Mouse (Mus musculus) bone marrow, adult 2 months (tissue): ENCODE measurements around the gene Fancl. TPM values are rescaled to one million over a fixed set of nuclear protein-coding genes. Genes with fewer than 3 reads are reported as not detected.
A peak's percentile ranks its signal among the peaks of the same experiment; 100 is the strongest.

Experiments
- H3K27ac ChIP-seq: fragments of 200-500 bp; 2 replicates; pipeline ENCODE4 v1.5.1; 2012; ENCODE audit warnings: low read depth, mild to moderate bottlenecking, control low read depth, inconsistent platforms, low read length; ENCODE audit not compliant: control insufficient read depth, poor library complexity, insufficient read depth
- H3K4me1 ChIP-seq: fragments of 200-500 bp; 2 replicates; pipeline ENCODE4 v1.6.1; 2011; ENCODE audit warnings: low read length; ENCODE audit not compliant: control insufficient read depth, insufficient read depth
- H3K4me3 ChIP-seq: fragments of 200-500 bp; replicated peaks from 2 replicates; pipeline ENCODE3; 2011; ENCODE audit warnings: mild to moderate bottlenecking, low read depth, low read length, control low read depth; ENCODE audit not compliant: control insufficient read depth
- CTCF ChIP-seq: fragments of 200-500 bp; IDR thresholded peaks from 2 replicates; pipeline ENCODE4 v1.5.1; 2011; ENCODE audit warnings: low read length, control low read depth; ENCODE audit not compliant: control insufficient read depth, insufficient read depth
- POLR2A ChIP-seq: fragments of 200-500 bp; IDR thresholded peaks from 2 replicates; pipeline ENCODE4 v1.6.1; 2011; ENCODE audit warnings: low read depth, mild to moderate bottlenecking, control low read depth, low read length, borderline replicate concordance; ENCODE audit not compliant: control insufficient read depth
- WGBS: fragments of 180-500 bp; shearing (Covaris S2); methylation state at CpG from one replicate; pipeline ENCODE4 v1.1.7; 2018; 5-methylcytosine and 5-hydroxymethylcytosine counted together
- polyA plus RNA-seq: library from polyadenylated mRNA; stranded (reverse); fragments of >200 nt; gene quantifications from 2 replicates; pipeline ENCODE4 v1.2.4, GENCODE M21; 2011; ENCODE audit warnings: low replicate concordance; ENCODE audit not compliant: missing spikeins, insufficient read depth, insufficient read length

Fancl gene
- polyA plus RNA-seq, 1 experiment, result 24.9 TPM

- Histone ChIP-seq H3K27ac (peak overlapping the region; percentile 78; the same call in 1 of the 2 replicates), H3K4me1 (peaks cover 1% of the 10 kb centered on the region; the same call in 1 of the 2 replicates), H3K4me3 (no peak overlapping the region)
- no peak for TF ChIP-seq CTCF
- TF ChIP-seq POLR2A, result no peak
- WGBS, result 11% methylated on average over 4 of the region's 4 CpGs
Measured at GRCm38 (mm10) chr11:26452693-26453092, 66.8 kb downstream of the Fancl start.

- TF ChIP-seq POLR2A, result no peak
- TF ChIP-seq CTCF, result no peak
- Histone ChIP-seq H3K4me1 (peaks cover 1% of the 10 kb centered on the region; the same call in 1 of the 2 replicates), H3K27ac (no peak overlapping the region), H3K4me3 (no peak overlapping the region)
- 71% methylated on average over 4 of the region's 4 CpGs for WGBS
Measured at GRCm38 (mm10) chr11:26454081-26454480, 68.1 kb downstream of the Fancl start.

GRCm38 (mm10) chr11:26477037-26477739 is 91.3 kb downstream of the Fancl start:
- H3K27ac ChIP-seq, result no peak overlapping the region
- no peak overlapping the region for H3K4me3 ChIP-seq
- H3K4me1 ChIP-seq, result no peaks in the 10 kb centered on the region
- TF ChIP-seq CTCF, result no peak
- TF ChIP-seq POLR2A, result no peak
- 87% methylated on average over 6 of the region's 6 CpGs for WGBS

- Histone ChIP-seq H3K4me1 (no peaks in the 10 kb centered on the region), H3K27ac (no peak overlapping the region), H3K4me3 (no peak overlapping the region)
- WGBS, result 90% methylated on average over 3 of the region's 3 CpGs
- TF ChIP-seq POLR2A (no peak), CTCF (no peak)
Measured at GRCm38 (mm10) chr11:26481691-26482242, 95.8 kb downstream of the Fancl start.

- no peaks in the 10 kb centered on the region for H3K4me1 ChIP-seq
- 84% methylated on average over 12 of the region's 12 CpGs for WGBS
- H3K27ac ChIP-seq, result no peak overlapping the region
- TF ChIP-seq POLR2A, result no peak
- TF ChIP-seq CTCF, result no peak
- no peak overlapping the region for H3K4me3 ChIP-seq
Measured at GRCm38 (mm10) chr11:26489761-26490466, 104.0 kb downstream of the Fancl start.

- no peak overlapping the region for H3K27ac ChIP-seq
- TF ChIP-seq POLR2A, result no peak
- no peak for TF ChIP-seq CTCF
- no peak overlapping the region for H3K4me3 ChIP-seq
- 80% methylated on average over 5 of the region's 5 CpGs for WGBS
- H3K4me1 ChIP-seq, result no peaks in the 10 kb centered on the region
Measured at GRCm38 (mm10) chr11:26495951-26496350, 110.0 kb downstream of the Fancl start.

DNA sequence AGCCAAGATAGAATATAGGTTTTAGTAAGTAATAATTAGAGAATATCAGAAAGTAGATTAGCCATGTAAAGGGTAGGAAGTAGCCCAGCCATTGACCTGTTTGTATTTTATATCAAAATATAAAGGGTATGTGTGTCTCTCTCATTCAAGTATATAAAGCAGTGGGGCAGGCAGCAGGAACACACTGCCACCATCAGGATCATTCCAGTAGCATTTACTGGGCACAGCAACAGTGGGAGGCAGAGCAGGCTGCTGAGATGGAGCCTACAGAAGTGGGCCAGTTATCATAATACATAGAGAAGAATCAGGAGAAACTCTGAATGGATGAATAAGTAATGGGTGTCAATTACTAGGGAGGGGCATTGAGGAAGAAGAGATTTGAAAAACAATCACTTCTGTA is 127.7 kb downstream of the Fancl start:
- H3K27ac ChIP-seq, result no peak overlapping the region
- H3K4me1 ChIP-seq, result no peaks in the 10 kb centered on the region
- no peak overlapping the region for H3K4me3 ChIP-seq
- TF ChIP-seq POLR2A (no peak), CTCF (peak; percentile 6; the same call in 1 of the 2 replicates)

DNA sequence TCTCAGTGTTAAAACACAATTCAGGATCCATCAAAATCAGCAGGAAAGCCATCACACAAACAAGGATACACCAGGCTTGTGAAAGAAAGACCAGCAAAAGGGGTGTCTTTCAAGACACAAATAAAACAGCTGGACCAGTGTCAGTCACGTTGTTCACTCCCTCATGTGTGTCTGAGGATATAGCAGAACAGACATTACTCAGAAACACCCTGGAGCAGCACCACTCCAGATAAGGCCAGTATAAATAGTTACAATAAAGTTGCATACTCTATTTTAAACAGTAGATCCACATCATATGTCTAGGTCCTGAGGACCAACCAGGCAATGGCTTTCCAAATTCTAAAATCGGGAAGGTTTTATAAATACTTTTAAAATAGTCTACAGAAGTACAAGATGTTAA is 130.2 kb downstream of the Fancl start:
- 81% methylated on average over 2 of the region's 2 CpGs for WGBS
- TF ChIP-seq CTCF (no peak), POLR2A (no peak)
- no peak overlapping the region for H3K27ac ChIP-seq
- H3K4me1 ChIP-seq, result no peaks in the 10 kb centered on the region
- H3K4me3 ChIP-seq, result no peak overlapping the region

DNA sequence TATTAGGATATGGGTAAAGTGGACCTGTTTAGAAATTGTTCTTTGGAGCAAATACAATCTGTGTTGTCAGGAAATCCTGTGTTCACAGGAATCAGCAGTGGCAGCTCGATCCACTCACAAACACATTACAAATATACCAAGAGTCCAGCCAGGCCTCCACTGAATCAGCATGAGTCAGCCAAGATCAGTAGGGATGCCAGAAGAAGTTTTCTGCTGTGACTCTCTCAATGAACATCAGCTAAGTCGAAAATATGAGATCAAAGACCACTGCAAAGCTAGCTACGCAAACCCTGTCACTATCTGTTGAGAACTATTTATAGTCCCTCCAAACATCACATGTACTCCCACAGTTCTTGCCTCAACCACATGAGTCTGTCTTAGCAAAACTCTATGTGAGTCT is 133.1 kb downstream of the Fancl start:
- WGBS, result 87% methylated on average over 3 of the region's 3 CpGs

More for the DNA sequence above, 133.1 kb downstream of the Fancl start:
- Histone ChIP-seq H3K27ac (no peak overlapping the region), H3K4me3 (no peak overlapping the region), H3K4me1 (no peaks in the 10 kb centered on the region)
- TF ChIP-seq POLR2A, result no peak
- TF ChIP-seq CTCF, result no peak

Other genes with a start within 250 kb of the Fancl start
- gene 5730522E02Rik, start 175.4 kb upstream of the Fancl start, polyA plus RNA-seq, result 2.0 TPM in 1 of 2 replicates, not detected in the other
- not detected in 2 replicates for gene Gm6899, start 207.1 kb downstream of the Fancl start, polyA plus RNA-seq
- gene Vrk2, start 207.9 kb downstream of the Fancl start, polyA plus RNA-seq, result 16.1 and 21.7 TPM in 2 replicates